Mouse (Mus musculus): ENCODE data around the gene Ppp5c.

DNA sequence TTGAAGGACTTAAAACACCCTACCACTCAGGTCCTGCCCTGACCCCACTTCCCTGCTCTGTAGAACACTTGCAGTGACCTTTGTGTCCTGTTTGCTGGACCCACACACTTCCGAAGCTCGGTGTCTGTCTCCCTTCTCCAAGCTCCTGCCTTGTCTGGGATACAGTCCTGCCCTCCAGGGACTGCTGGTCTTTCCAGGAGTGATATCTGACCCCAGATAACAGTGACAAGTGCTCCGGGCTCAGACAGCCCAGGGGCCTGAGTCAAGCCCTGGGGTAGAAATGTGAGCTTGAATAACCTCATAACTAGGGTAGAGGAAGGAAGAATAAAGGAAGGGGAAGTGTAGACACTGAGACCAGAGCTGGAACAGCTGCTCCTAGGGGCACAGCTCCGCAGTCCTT is 4.0 kb downstream of the Ppp5c start:
- no peak for TF ChIP-seq CTCF (IDR thresholded peaks at IDR 0.05; ENCODE audit: insufficient read depth, low read length)
- TF ChIP-seq POLR2A (IDR thresholded peaks at IDR 0.05; ENCODE audit: borderline replicate concordance, extremely low read depth, low read depth, low read length) = no peak

All from lung, adult 2 months (tissue).